Mouse (Mus musculus): Measurements from ENCODE around the gene Zc3h4.

DNA sequence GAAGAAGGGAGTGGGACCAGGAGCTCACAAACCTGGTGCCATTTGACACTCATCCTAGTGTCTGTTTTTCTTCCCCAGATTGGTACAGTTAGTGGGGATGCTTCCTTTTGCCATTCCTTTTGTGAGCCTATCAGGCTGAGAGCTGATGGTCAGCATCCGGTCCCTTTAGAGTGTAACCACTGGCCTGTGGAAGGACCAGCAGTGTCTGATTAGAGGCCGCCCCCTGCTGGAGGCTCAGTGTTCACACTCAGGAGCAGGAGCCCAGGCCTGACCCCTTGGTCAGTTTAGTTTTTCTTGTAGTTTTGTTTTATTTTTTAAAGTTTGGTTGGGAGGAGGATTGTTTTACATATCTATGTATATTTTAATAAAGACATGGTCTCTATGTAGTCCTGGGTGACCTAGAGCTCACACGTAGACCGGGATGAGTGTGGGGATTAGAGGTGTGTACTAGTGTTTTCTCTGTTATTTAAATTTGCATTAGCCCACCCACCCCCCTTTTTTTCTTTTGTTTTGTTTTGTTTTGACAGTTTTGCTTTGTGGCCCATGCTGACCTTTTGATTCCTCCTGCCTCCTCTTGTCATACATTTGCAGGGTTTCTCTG is 25.5 kb downstream of the Zc3h4 start:
- no peak for TF ChIP-seq POLR2A (IDR thresholded peaks at IDR 0.05; ENCODE audit: insufficient read length, low read depth)
- no peak for TF ChIP-seq TCF12 (IDR thresholded peaks at IDR 0.05; ENCODE audit: insufficient read depth, poor library complexity, severe bottlenecking)
- no peak for TF ChIP-seq MYOG (IDR thresholded peaks at IDR 0.05; ENCODE audit: control insufficient read depth in 1 of 3, insufficient read depth in 1 of 3, insufficient read length in 2 of 3, low read depth in 2 of 3)
- TF ChIP-seq CEBPB (IDR thresholded peaks at IDR 0.05; ENCODE audit: insufficient read depth, poor library complexity, severe bottlenecking) = no peak
- TF ChIP-seq POLR2AphosphoS2 (IDR thresholded peaks at IDR 0.05; ENCODE audit: insufficient read length, low read depth) = no peak
- TF ChIP-seq REST (IDR thresholded peaks at IDR 0.05; ENCODE audit: insufficient read depth, insufficient read length) = no peak
- TF ChIP-seq MYOD1 (IDR thresholded peaks at IDR 0.05; ENCODE audit: control insufficient read depth in 1 of 3, insufficient read length in 2 of 3, low read depth in 2 of 3) = no peak
